Mouse (Mus musculus) liver, embryonic 12.5 days (tissue): ENCODE data around the gene Mex3a. TPM values are rescaled to one million over a fixed set of nuclear protein-coding genes. Genes with fewer than 3 reads are reported as not detected.

Experiments used
- ATAC-seq: fragments of 200-750 bp; cut with Nextera tagmentation; 2 replicates; pipeline ENCODE4 v1.8.0; 2017; ENCODE audit warnings: moderate number of reproducible peaks, mild to moderate bottlenecking, moderate library complexity
- H3K27ac ChIP-seq: fragments of 300-500 bp; sonication (generic); 2 replicates; pipeline ENCODE4 v1.5.1; 2016; ENCODE audit warnings: mild to moderate bottlenecking
- H3K27me3 ChIP-seq: fragments of 300-500 bp; sonication (generic); replicated peaks from 2 replicates; pipeline ENCODE4 v1.6.1; 2016; ENCODE audit warnings: mild to moderate bottlenecking, moderate library complexity
- H3K36me3 ChIP-seq: fragments of 300-500 bp; sonication (generic); 2 replicates; pipeline ENCODE4 v1.6.1; 2016; ENCODE audit warnings: mild to moderate bottlenecking, moderate library complexity
- H3K4me1 ChIP-seq: fragments of 300-500 bp; sonication (generic); 2 replicates; pipeline ENCODE4 v1.6.1; 2016
- H3K4me2 ChIP-seq: fragments of 300-500 bp; sonication (generic); 2 replicates; pipeline ENCODE4 v1.6.1; 2016; ENCODE audit warnings: mild to moderate bottlenecking, moderate library complexity
- H3K4me3 ChIP-seq: fragments of 300-500 bp; sonication (generic); 2 replicates; pipeline ENCODE4 v1.5.1; 2016; ENCODE audit warnings: mild to moderate bottlenecking, moderate library complexity
- H3K9ac ChIP-seq: fragments of 300-500 bp; sonication (generic); 2 replicates; pipeline ENCODE4 v1.6.1; 2016; ENCODE audit warnings: mild to moderate bottlenecking, moderate library complexity
- H3K9me3 ChIP-seq: fragments of 300-500 bp; sonication (generic); replicated peaks from 2 replicates; pipeline ENCODE4 v1.6.1; 2016; ENCODE audit warnings: mild to moderate bottlenecking, moderate library complexity
- WGBS: fragments of 180-500 bp; shearing (Covaris S2); methylation state at CpG from one replicate; pipeline ENCODE4 v1.1.7; 2016; ENCODE audit not compliant: insufficient replicate concordance; 5-methylcytosine and 5-hydroxymethylcytosine counted together
- polyA plus RNA-seq: library from polyadenylated mRNA; unstranded; fragments of >200 nt; fragmentation: Nextera tagmentation; extraction: Ambion mirVana; gene quantifications from 2 replicates; pipeline ENCODE4 v1.2.1, GENCODE M21; 2016

Gene Mex3a
- polyA plus RNA-seq = 2.8 and 3.1 TPM in 2 replicates

DNA sequence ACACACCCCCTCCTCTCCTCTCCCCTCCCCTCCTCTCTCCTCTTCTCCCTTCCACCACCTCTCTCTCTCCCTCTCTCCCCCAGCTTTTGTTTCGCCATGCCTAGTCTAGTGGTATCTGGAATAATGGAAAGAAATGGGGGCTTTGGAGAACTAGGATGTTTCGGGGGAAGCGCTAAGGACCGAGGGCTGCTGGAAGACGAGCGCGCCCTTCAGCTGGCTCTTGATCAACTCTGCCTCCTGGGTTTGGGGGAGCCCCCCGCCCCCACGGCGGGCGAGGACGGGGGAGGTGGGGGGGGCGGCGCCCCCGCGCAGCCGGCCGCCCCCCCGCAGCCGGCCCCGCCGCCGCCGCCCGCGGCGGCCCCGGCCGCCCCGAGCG, at the start of gene Mex3a:
Mex3a (plus strand) TSS at position 97 of the 376 bp plus-strand sequence.
- no peak for ATAC-seq
- Histone ChIP-seq H3K27ac (peak within 1 kb of the TSS; percentile 87), H3K4me1 (peaks cover 91% of the 10 kb centered on the region), H3K4me2 (peak within 1 kb of the TSS; percentile 99), H3K9ac (peak within 1 kb of the TSS; percentile 81), H3K4me3 (peak within 1 kb of the TSS; percentile 74), H3K27me3 (peaks cover 22% of the 10 kb centered on the region), H3K36me3 (peaks cover 6% of the 10 kb centered on the region; the same call in 1 of the 2 replicates), H3K9me3 (no peaks in the 10 kb centered on the region)
- 1% methylated on average over 11 of the region's 31 CpGs for WGBS

DNA sequence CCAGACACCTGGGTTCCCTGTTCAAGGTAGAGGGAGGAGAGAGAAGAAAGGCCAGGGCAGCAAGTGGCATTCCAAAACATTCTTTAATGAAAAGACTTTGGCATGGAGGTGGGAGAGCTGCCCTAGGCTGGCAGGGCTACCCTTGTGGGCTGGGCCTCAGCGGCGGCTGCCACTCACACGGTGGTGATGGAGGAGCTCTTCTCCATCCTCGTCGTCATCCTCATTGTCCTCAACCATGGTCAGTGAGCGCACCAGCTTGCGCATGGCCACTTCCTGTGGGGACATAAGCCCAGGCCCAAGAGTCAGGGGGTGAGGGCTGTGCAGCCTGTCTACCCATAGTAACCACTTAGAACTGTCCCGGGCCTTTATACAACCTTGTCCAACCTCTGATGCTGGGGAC, 49.1 kb upstream of the Mex3a start:
- Histone ChIP-seq H3K9me3 (no peaks in the 10 kb centered on the region), H3K9ac (no peak overlapping the region), H3K27ac (no peak overlapping the region), H3K36me3 (peaks cover 76% of the 10 kb centered on the region), H3K4me3 (no peak overlapping the region), H3K4me1 (peaks cover 3% of the 10 kb centered on the region; the same call in 1 of the 2 replicates), H3K27me3 (peaks cover 61% of the 10 kb centered on the region), H3K4me2 (no peak overlapping the region)
- 0 out of 2 replicates have a peak, but pooled peaks have one; percentile 9 for ATAC-seq
- WGBS = 68% methylated on average over 8 of the region's 8 CpGs

DNA sequence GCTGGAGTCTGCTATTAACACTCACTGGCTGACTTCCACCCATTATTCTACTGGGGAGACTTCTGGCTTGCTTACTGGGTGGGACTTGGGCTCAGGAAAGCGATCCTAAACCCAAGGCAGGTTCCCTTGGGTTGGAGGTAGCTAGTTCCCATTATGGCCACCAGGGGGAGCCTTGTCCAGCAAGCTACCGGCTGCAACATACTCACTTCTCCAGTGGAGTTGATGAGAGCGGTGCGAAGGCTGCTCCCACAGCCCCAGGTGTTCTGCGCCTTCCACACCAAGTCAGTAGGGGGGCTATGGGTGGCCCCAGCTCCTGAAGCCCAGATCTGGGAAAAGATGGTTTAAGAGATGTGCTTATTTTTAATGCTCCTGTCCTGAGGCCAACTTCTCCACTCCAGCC, 48.6 kb upstream of the Mex3a start:
- Histone ChIP-seq H3K9ac (no peak overlapping the region), H3K27me3 (peaks cover 61% of the 10 kb centered on the region), H3K36me3 (peaks cover 81% of the 10 kb centered on the region), H3K4me1 (peaks cover 6% of the 10 kb centered on the region), H3K27ac (no peak overlapping the region), H3K4me3 (no peak overlapping the region), H3K9me3 (no peaks in the 10 kb centered on the region), H3K4me2 (no peak overlapping the region)
- peak; percentile 61 for ATAC-seq
- 10% methylated on average over 5 of the region's 5 CpGs for WGBS

DNA sequence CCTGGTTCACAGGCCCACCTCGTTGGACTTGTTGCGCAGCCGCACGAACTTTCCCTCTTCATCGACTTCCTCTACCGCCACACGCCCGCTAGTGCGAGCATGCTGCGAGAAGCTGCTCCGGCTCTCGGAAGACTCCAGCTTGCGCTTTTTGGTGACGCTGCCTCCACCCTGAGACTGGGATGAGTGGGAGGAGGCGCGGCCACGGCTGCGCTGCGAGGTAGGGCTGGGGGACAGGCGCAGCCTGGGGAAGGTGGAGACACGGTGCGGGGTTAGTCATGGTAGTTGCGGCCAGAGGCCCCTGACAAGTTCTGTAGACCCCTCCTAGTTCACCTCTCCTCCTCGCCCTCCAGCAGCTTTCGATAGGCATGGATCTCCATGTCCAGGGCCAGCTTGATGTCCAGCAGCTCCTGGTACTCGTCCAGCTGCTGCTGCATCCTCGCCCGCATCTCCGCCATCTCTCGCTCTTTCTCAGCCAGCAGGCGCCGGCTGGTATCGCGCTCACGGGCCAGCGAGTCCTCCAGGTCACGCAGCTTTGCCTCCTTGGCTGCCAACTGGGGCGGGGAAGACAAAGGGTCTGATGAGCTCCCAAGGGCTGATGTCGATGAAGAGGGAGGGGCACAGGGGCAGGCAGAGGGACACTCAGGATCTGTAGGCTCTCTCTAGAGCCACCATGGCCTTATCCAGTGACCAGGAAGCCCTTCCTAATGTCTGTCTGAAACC, 47.4 kb upstream of the Mex3a start:
- Histone ChIP-seq H3K9me3 (no peaks in the 10 kb centered on the region), H3K4me1 (peaks cover 18% of the 10 kb centered on the region), H3K36me3 (peaks cover 88% of the 10 kb centered on the region), H3K4me2 (peak overlapping the region; percentile 34), H3K27me3 (peaks cover 61% of the 10 kb centered on the region), H3K27ac (no peak overlapping the region; the same call in 1 of the 2 replicates), H3K4me3 (no peak overlapping the region), H3K9ac (no peak overlapping the region)
- 40% methylated on average over 39 of the region's 39 CpGs for WGBS
- ATAC-seq = no peak

DNA sequence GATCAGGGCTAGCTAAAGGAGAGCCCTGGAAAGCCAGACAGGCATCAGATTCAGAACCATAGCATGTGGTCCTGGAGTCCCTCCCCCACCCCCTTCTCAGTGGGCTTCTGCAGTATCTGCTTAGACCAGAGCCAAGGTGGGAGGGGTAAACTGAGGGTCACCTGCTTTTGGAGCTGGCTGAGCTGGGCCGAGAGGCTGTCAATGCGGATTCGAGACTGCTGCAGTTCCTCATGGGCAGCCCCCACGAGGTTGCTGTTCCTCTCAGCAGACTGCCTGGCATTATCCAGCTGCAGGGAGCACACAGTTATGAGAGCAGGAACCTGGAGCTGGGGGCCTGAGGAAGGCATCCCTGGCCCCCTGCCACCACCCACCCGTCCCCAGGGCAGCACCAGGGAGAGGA, 46.2 kb upstream of the Mex3a start:
- Histone ChIP-seq H3K36me3 (peaks cover 92% of the 10 kb centered on the region), H3K4me2 (no peak overlapping the region), H3K27me3 (peaks cover 53% of the 10 kb centered on the region), H3K4me1 (peaks cover 31% of the 10 kb centered on the region), H3K4me3 (no peak overlapping the region), H3K9ac (no peak overlapping the region), H3K9me3 (no peaks in the 10 kb centered on the region), H3K27ac (no peak overlapping the region)
- no peak for ATAC-seq
- 68% methylated on average over 5 of the region's 5 CpGs for whole genome bisulfite sequencing

DNA sequence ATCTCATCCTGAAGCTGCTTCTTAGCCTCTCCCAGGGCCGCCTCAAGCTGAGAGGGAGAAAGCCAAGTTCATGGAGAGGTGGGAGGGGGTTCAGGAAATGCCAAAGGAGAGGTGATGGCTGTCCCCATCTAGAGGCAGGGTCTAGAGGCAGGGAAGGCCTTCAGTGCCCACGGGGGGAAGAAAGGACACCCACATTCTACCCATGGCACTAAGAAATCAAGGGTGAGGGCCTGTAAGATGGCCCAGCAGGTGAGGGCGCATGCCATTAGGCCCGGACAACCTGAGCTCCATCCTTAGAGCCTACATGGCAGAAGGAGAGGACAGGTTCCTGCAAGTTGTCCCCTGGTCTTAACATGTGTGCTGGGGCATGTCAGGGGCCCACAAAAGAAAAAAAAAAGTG, 45.3 kb upstream of the Mex3a start:
- H3K4me2 ChIP-seq = no peak overlapping the region
- H3K4me3 ChIP-seq = no peak overlapping the region
- WGBS = 80% methylated on average over 4 of the region's 4 CpGs
- no peak overlapping the region for H3K27ac ChIP-seq
- no peak for ATAC-seq
- H3K9me3 ChIP-seq = no peaks in the 10 kb centered on the region
- no peak overlapping the region for H3K9ac ChIP-seq
- peaks cover 84% of the 10 kb centered on the region for H3K36me3 ChIP-seq
- peaks cover 39% of the 10 kb centered on the region for H3K4me1 ChIP-seq
- H3K27me3 ChIP-seq = peaks cover 51% of the 10 kb centered on the region

DNA sequence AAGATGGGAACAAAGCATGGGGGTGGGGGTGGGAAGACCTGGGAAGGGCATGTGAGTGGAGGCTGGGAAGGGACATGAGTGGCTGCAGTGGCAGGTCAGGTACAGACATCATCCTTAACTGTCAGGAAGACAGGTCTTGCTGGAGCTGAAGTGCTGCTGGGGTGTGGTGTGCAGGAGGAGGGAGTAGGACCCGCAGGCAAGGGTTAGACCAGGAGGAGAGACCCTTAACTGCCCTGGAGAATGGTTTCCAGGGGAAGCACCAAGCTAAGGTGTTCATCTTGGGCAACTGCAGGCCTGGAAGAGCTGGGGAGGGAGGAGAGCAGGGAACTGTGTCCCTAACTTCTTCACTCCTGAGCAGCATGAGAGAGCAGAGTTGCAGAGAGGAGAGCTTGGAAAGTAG, 44.8 kb upstream of the Mex3a start:
- H3K4me1 ChIP-seq = peaks cover 43% of the 10 kb centered on the region
- no peak overlapping the region for H3K27ac ChIP-seq
- no peak overlapping the region for H3K4me3 ChIP-seq
- H3K27me3 ChIP-seq = peaks cover 46% of the 10 kb centered on the region
- H3K36me3 ChIP-seq = peaks cover 79% of the 10 kb centered on the region
- H3K4me2 ChIP-seq = no peak overlapping the region
- H3K9me3 ChIP-seq = no peaks in the 10 kb centered on the region
- no peak for ATAC-seq
- 89% methylated on average over 1 of the region's 1 CpGs for WGBS
- H3K9ac ChIP-seq = no peak overlapping the region

DNA sequence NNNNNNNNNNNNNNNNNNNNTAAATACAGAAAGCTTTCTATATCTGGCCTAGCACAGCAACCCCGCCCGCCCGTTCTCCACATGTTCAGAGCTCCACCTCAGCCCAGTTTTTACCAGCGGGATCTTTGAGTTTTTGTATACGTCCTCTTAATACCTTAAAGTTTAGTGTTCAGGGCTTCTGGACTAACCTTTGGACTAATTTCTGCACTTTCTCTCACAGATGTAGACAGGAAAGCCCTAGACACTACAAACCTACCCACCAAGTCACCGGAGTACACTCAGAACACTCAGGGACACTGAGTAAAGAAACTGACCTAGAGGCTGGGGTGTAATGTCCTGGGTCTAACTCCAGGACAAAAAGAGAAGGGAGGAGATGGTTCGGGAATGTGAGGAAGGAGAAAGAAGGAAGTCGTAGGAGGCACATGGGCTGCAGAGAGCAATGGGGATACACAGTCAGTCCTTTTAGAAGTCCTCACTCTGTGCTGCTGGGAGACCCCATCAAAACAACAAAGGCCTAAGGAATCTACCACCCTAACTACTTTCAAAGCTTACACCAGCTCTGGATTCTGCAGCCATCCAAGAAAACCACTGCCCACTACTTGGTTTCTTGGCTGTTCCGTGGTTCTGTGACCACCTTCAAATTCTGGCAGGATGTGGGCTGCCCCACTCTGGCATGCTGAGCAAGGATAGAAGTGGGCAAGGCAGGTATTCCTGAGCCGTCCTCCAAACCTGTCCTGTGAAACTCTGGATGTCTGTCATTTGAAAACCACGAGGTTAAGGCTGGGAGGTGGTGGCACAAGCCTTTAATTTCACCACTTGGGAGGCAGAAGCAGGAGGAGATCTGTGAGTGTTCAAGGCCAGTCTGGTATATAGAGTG, 38.3 kb upstream of the Mex3a start:
- no peaks in the 10 kb centered on the region for H3K9me3 ChIP-seq
- peaks cover 98% of the 10 kb centered on the region for H3K4me1 ChIP-seq
- peak overlapping the region; percentile 96 for H3K4me2 ChIP-seq
- peak overlapping the region; percentile 79 for H3K9ac ChIP-seq
- peaks cover 60% of the 10 kb centered on the region for H3K36me3 ChIP-seq
- ATAC-seq = no peak
- WGBS = 43% methylated on average over 11 of the region's 11 CpGs
- peak overlapping the region; percentile 97 for H3K27ac ChIP-seq
- no peaks in the 10 kb centered on the region for H3K27me3 ChIP-seq
- H3K4me3 ChIP-seq = peak overlapping the region; percentile 63

DNA sequence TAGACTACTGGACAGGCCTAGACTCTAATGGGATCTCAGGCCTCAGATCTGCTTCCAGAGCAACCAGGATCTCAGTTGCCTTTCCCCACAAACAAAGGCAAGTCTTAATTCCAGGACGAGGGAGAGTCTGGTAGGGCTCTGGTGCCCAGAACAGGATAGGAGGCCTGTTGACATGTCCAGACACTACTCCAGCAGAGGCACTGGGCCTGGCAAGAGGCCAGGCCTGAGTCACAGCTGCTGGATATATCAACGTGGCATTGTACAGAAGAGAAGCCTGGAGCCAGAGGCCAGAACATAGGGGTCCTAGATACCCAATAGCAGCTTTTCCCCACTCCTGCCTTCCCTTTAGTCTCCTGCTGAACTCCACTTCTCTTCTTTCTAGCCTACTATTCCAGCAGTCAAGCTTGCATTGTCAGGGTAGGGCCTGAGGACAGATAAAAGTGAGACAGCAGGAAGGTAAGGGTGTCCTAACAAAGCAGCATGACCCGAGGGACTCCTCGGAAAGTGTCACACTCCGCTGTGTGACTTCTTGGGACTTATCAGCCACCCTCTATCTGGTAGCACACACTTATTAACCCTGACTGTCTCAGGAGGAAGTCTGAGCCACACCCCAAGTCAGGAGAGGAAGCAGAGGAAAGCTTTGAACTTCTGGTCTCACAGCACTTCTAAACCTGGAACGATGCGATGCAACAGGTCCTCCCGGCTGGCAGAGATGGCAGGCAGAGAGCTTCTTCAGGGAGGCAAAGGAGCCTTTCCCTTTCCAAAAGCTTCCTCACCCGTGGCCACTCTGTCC, 37.2 kb upstream of the Mex3a start:
- Histone ChIP-seq H3K9me3 (no peaks in the 10 kb centered on the region), H3K36me3 (peaks cover 62% of the 10 kb centered on the region), H3K27ac (peak overlapping the region; percentile 97), H3K4me2 (peak overlapping the region; percentile 96), H3K9ac (peak overlapping the region; percentile 71), H3K27me3 (no peaks in the 10 kb centered on the region), H3K4me3 (peak overlapping the region; percentile 33), H3K4me1 (peaks cover 98% of the 10 kb centered on the region)
- 16% methylated on average over 9 of the region's 9 CpGs for WGBS
- ATAC-seq = peak; percentile 52

DNA sequence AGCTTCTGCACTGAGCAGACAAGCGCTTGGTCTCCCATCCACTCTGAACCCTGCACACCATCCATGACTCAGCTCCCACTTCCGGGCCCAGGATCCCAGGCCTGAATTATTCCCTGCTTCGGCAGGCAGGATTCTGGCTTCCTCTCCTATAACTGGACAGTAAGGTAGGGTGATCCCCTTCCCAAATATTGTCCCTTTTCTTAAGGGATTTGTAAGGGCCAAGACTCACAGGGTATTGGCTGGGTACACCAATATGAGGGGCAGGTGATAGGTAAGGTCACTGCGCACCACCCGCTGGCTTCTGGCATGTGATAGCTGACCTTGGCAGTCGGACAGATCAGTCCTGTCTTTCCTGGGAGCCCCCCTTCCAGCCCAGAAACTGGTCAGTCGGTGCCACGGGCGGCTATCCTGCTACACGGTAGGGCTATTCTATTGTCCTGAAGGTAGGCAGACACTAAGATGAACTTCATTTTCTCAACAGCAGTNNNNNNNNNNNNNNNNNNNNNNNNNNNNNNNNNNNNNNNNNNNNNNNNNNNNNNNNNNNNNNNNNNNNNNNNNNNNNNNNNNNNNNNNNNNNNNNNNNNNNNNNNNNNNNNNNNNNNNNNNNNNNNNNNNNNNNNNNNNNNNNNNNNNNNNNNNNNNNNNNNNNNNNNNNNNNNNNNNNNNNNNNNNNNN, 36.3 kb upstream of the Mex3a start:
- peaks cover 63% of the 10 kb centered on the region for H3K36me3 ChIP-seq
- peak overlapping the region; percentile 96 for H3K4me2 ChIP-seq
- H3K27ac ChIP-seq = peak overlapping the region; percentile 97
- H3K4me3 ChIP-seq = peak overlapping the region; percentile 16; the same call in 1 of the 2 replicates
- no peaks in the 10 kb centered on the region for H3K27me3 ChIP-seq
- ATAC-seq = no peak
- WGBS = 72% methylated on average over 10 of the region's 10 CpGs
- peaks cover 98% of the 10 kb centered on the region for H3K4me1 ChIP-seq
- H3K9ac ChIP-seq = peak overlapping the region; percentile 71
- H3K9me3 ChIP-seq = no peaks in the 10 kb centered on the region

DNA sequence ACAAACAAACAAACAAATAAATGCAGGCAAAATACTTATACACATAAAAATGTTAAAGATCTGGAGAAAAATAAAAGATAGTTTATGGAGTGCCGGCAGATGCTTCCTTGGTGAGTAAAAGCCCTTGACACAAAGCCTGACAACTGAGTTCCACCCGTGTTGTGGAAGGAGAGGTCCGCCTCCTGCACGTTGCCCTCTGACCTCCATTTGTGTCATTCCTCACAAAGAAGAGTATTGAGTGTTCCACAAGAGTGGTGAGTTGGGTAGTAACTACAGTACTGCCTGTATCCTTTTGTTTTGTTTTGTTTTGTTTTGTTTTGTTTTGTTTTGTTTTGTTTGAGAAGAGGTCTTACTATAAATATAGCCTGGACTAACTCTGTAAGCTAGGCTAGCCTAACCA, 32.6 kb upstream of the Mex3a start:
- Histone ChIP-seq H3K36me3 (peaks cover 57% of the 10 kb centered on the region), H3K4me2 (peak overlapping the region; percentile 89), H3K27ac (peak overlapping the region; percentile 95), H3K9ac (peak overlapping the region; percentile 98), H3K4me3 (peak overlapping the region; percentile 97; the same call in 1 of the 2 replicates), H3K4me1 (peaks cover 92% of the 10 kb centered on the region), H3K27me3 (no peaks in the 10 kb centered on the region), H3K9me3 (no peaks in the 10 kb centered on the region)
- no peak for ATAC-seq
- 81% methylated on average over 4 of the region's 4 CpGs for WGBS
